Mouse (Mus musculus) C2C12 (cell line): ENCODE measurements around the gene Gm9780. TPM values are rescaled to one million over a fixed set of nuclear protein-coding genes. Genes with fewer than 3 reads are reported as not detected.
"Not testable (repeated sequence)": the region's sequence is repeated elsewhere in the genome, so short reads cannot be mapped to it uniquely, and the experiment has no call there.

ENCODE experiments used
- H3K27me3 ChIP-seq: one replicate; pipeline ENCODE4 v1.6.1; 2011; ENCODE audit not compliant: control insufficient read depth, insufficient read depth, insufficient read length
- H3K36me3 ChIP-seq: one replicate; pipeline ENCODE4 v1.6.1; 2011; ENCODE audit not compliant: control insufficient read depth, insufficient read depth
- H3K4me3 ChIP-seq: one replicate; pipeline ENCODE4 v1.5.1; 2011; ENCODE audit warnings: mild to moderate bottlenecking, control low read depth; ENCODE audit not compliant: poor library complexity, insufficient read depth, severe bottlenecking
- H3K79me2 ChIP-seq: one replicate; pipeline ENCODE4 v1.6.1; 2011; ENCODE audit not compliant: control insufficient read depth, insufficient read depth
- H3K79me3 ChIP-seq: one replicate; pipeline ENCODE4 v1.6.1; 2011; ENCODE audit warnings: low read depth, control low read depth
- H3ac ChIP-seq: one replicate; pipeline ENCODE3; 2011; ENCODE audit warnings: low read depth; ENCODE audit not compliant: control insufficient read depth, insufficient read length
- polyA plus RNA-seq: library from polyadenylated mRNA; unstranded; fragments of >200 nt; fragmentation: generic; extraction: Trizol; gene quantifications from one replicate; pipeline ENCODE4 v1.2.1, GENCODE M21; 2012; ENCODE audit warnings: missing spikeins

Gm9780 gene
- polyA plus RNA-seq, 1 experiment: 0.96 TPM

GRCm38 (mm10) chr14:26035439-26035838 is 7.1 kb downstream of the Gm9780 start:
- not testable (repeated sequence) for H3K36me3 ChIP-seq, H3K4me3 ChIP-seq, H3K27me3 ChIP-seq, H3K79me2 ChIP-seq, H3K79me3 ChIP-seq, H3ac ChIP-seq

DNA sequence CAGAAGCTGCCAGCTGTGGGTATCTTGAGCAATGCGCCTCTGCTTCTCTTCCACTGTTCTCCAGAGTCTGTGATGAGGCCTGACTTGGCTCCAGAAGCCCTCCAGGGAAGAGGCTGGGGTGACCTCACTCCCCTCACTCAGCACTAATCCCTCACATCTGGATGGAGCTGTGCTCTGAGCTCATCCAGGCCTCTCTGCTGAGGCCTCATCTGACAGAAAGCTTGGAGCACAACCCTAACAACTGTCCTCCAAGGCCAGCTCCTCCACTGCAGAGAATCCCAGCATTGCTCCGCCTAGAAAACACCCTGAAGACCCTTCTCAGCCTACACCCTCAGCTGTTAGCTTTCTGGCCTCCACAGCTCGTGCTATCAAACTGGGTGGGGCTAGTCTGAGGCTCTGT is 8.1 kb downstream of the Gm9780 start:
- H3K36me3 ChIP-seq, H3K4me3 ChIP-seq, H3ac ChIP-seq, H3K79me2 ChIP-seq, H3K79me3 ChIP-seq, H3K27me3 ChIP-seq: not testable (repeated sequence)

GRCm38 (mm10) chr14:26025653-26026052 is 16.9 kb downstream of the Gm9780 start:
- H3K79me3 ChIP-seq, H3K36me3 ChIP-seq, H3K27me3 ChIP-seq, H3ac ChIP-seq, H3K4me3 ChIP-seq, H3K79me2 ChIP-seq: not testable (repeated sequence)

DNA sequence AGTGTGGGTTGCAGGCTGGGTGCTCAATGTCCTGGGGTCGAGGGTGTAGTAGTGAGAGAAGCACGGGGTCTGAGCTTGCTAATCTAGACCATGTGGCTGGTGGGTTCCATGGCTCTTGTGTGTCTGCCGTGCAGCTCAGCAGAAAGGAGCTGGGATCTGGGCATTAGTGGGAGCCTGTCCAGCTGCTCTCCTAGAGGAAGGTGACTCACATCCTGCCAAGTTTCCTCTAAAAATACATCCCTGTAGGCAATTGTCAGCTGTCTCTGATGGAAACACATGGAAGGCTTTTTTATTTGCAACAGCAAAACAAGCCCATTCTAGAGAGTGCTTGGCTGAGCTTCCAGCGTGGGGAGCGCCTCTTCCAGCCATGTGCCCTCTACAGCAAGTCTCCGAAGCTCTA is 19.7 kb downstream of the Gm9780 start:
- H3K27me3 ChIP-seq: not testable (repeated sequence)

GRCm38 (mm10) chr14:26021555-26021954 is 21.0 kb downstream of the Gm9780 start:
- H3K36me3 ChIP-seq, H3K79me3 ChIP-seq, H3ac ChIP-seq, H3K79me2 ChIP-seq, H3K4me3 ChIP-seq, H3K27me3 ChIP-seq: not testable (repeated sequence)

More for the DNA sequence above, 19.7 kb downstream of the Gm9780 start:
- H3K79me3 ChIP-seq, H3K4me3 ChIP-seq, H3ac ChIP-seq, H3K36me3 ChIP-seq, H3K79me2 ChIP-seq: not testable (repeated sequence)

GRCm38 (mm10) chr14:26016414-26016813 is 26.1 kb downstream of the Gm9780 start:
- not testable (repeated sequence) for H3K27me3 ChIP-seq, H3K79me3 ChIP-seq, H3K36me3 ChIP-seq, H3ac ChIP-seq, H3K4me3 ChIP-seq, H3K79me2 ChIP-seq

- H3K36me3 ChIP-seq, H3K79me2 ChIP-seq, H3K27me3 ChIP-seq, H3K4me3 ChIP-seq, H3K79me3 ChIP-seq, H3ac ChIP-seq: not testable (repeated sequence)
Observed at GRCm38 (mm10) chr14:26007462-26007861, 35.0 kb downstream of the Gm9780 start.

DNA sequence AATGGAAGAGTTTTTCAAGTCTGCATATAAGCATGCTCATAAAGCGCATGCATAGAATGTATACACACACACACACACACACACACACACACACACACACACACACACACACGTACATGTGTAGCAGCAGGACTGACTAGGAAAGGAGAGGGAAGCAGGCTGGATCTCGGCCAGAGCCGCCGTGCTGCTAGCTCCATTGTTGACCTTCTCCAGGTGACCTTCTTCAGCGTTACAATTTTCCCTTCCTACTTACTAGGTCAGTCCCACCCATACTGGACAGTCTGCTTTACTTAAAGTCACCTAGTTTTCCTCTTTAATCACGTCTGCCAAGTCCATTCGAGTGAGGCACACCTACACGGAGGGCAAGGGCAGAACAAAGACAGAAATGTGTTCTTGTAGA is 60.6 kb downstream of the Gm9780 start:
- not testable (repeated sequence) for H3K4me3 ChIP-seq, H3K36me3 ChIP-seq, H3K79me2 ChIP-seq, H3K27me3 ChIP-seq, H3ac ChIP-seq, H3K79me3 ChIP-seq

- H3K36me3 ChIP-seq, H3K27me3 ChIP-seq, H3ac ChIP-seq, H3K79me2 ChIP-seq, H3K4me3 ChIP-seq, H3K79me3 ChIP-seq: not testable (repeated sequence)
Observed at GRCm38 (mm10) chr14:25979242-25979941, 63.1 kb downstream of the Gm9780 start.

DNA sequence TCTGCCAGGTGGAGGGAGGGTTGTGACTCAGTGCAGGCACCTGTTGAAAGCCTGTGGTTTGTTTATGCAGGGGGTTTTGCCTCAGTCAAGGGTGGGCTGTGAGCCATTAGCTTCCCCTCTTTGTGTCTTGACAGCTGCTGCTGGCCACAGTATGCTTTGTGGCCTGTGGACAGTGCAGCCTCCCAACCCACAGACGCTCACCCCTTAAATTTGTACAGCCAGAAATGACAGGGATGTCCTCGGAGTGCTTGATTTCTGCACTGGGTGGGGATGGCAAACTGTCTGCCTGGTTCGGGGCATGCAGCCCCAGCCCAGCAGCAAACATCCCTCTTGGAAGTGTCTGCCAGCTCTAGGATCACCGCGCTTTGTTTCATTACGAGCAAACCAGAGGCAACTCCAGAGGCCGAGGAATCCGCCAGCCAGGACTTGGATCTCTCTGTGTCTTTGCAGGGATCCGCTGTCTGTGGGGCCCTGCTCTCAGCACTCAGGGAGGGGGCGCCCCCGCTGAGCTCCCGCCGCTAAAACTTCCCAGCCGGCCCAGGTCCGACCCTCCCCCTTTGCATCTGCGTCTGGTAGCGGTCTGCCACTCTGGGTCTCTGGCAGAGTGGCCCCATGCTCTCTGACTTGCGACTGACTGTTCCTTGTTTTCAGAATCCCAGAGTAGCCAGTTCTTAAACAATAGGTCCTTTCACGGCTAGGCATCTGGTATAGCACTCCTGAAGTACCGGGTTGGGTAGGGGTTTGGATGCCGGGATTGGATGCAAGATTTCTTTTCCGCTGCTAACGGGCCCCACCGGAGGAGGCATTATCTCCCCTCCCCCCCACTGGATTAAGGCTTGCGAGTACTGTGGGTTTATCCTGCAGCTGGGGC is 63.9 kb downstream of the Gm9780 start, which contains the start of gene Duxbl1:
Gene Duxbl1, plus strand, starts transcription at position 207 of the 871 bp plus-strand sequence.
- H3K36me3 ChIP-seq, H3K27me3 ChIP-seq, H3ac ChIP-seq, H3K79me2 ChIP-seq, H3K79me3 ChIP-seq, H3K4me3 ChIP-seq: not testable (repeated sequence)
